Mouse (Mus musculus) myocyte (in vitro differentiated cells): ENCODE measurements around the gene Slc41a3. TPM values are rescaled to one million over a fixed set of nuclear protein-coding genes. Genes with fewer than 3 reads are reported as not detected.

Source experiments
- H3K27me3 ChIP-seq: one replicate; pipeline ENCODE4 v1.6.1; 2011; ENCODE audit not compliant: control insufficient read depth, insufficient read depth, insufficient read length
- H3K36me3 ChIP-seq: one replicate; pipeline ENCODE4 v1.6.1; 2011; ENCODE audit not compliant: control insufficient read depth, insufficient read depth
- H3K4me2 ChIP-seq: one replicate; pipeline ENCODE4 v1.6.1; 2011; ENCODE audit warnings: low read depth, control low read depth
- H3K4me3 ChIP-seq: one replicate; pipeline ENCODE4 v1.5.1; 2011; ENCODE audit warnings: mild to moderate bottlenecking, control low read depth, moderate library complexity
- H3K79me2 ChIP-seq: one replicate; pipeline ENCODE4 v1.6.1; 2011; ENCODE audit not compliant: control insufficient read depth, insufficient read depth
- H3ac ChIP-seq: one replicate; pipeline ENCODE4 v1.6.1; 2011; ENCODE audit not compliant: control insufficient read depth, insufficient read length
- CEBPB ChIP-seq: IDR thresholded peaks from 2 replicates; pipeline ENCODE4 v1.6.1; 2011; ENCODE audit warnings: mild to moderate bottlenecking, moderate library complexity; ENCODE audit not compliant: poor library complexity, insufficient read depth, severe bottlenecking
- E2F4 ChIP-seq: IDR thresholded peaks from one replicate; pipeline ENCODE4 v1.6.1; 2011; ENCODE audit warnings: mild to moderate bottlenecking, control low read depth, moderate library complexity; ENCODE audit not compliant: insufficient read depth
- MAX ChIP-seq: IDR thresholded peaks from one replicate; pipeline ENCODE4 v1.6.1; 2011; ENCODE audit warnings: low read depth, mild to moderate bottlenecking, control low read depth
- MYOD1 ChIP-seq, 3 experiments: IDR thresholded peaks; one replicate each; pipeline ENCODE4 v1.6.1; 2011; ENCODE audit warnings: control low read depth in 2 of 3, low read depth in 2 of 3, mild to moderate bottlenecking in 2 of 3, moderate library complexity in 1 of 3; ENCODE audit not compliant: insufficient read length in 2 of 3, control insufficient read depth in 1 of 3
- MYOG ChIP-seq, 3 experiments: IDR thresholded peaks; one replicate each; pipeline ENCODE4 v1.6.1; 2011; ENCODE audit warnings: control low read depth in 2 of 3, low read depth in 2 of 3, mild to moderate bottlenecking in 2 of 3; ENCODE audit not compliant: insufficient read length in 2 of 3, control insufficient read depth in 1 of 3, insufficient read depth in 1 of 3
- POLR2A ChIP-seq: IDR thresholded peaks from one replicate; pipeline ENCODE4 v1.6.1; 2011; ENCODE audit warnings: low read depth, mild to moderate bottlenecking, control low read depth, moderate library complexity; ENCODE audit not compliant: insufficient read length
- POLR2AphosphoS2 ChIP-seq: IDR thresholded peaks from one replicate; pipeline ENCODE4 v1.6.1; 2011; ENCODE audit warnings: low read depth, control low read depth; ENCODE audit not compliant: insufficient read length
- REST ChIP-seq: IDR thresholded peaks from one replicate; pipeline ENCODE4 v1.6.1; 2011; ENCODE audit warnings: mild to moderate bottlenecking, control low read depth, moderate library complexity; ENCODE audit not compliant: insufficient read depth, insufficient read length
- SRF ChIP-seq: IDR thresholded peaks from one replicate; pipeline ENCODE4 v1.6.1; 2011; ENCODE audit warnings: low read depth; ENCODE audit not compliant: control insufficient read depth, insufficient read length
- TCF12 ChIP-seq: IDR thresholded peaks from one replicate; pipeline ENCODE4 v1.6.1; 2011; ENCODE audit warnings: mild to moderate bottlenecking, control low read depth; ENCODE audit not compliant: poor library complexity, insufficient read depth, severe bottlenecking
- TCF3 ChIP-seq: IDR thresholded peaks from one replicate; pipeline ENCODE4 v1.6.1; 2011; ENCODE audit warnings: low read depth, control low read depth; ENCODE audit not compliant: insufficient read length
- USF1 ChIP-seq: IDR thresholded peaks from one replicate; pipeline ENCODE4 v1.6.1; 2011; ENCODE audit warnings: low read depth, mild to moderate bottlenecking, control low read depth, moderate library complexity
- polyA plus RNA-seq: library from polyadenylated mRNA; unstranded; fragments of >200 nt; fragmentation: generic; extraction: Trizol; gene quantifications from one replicate; pipeline ENCODE4 v1.2.1, GENCODE M21; 2012; ENCODE audit warnings: missing spikeins

The Slc41a3 gene
- polyA plus RNA-seq, 1 experiment: 2.5 TPM

GRCm38 (mm10) chr6:90635081-90635480 is 30.6 kb downstream of the Slc41a3 start:
- Histone ChIP-seq H3K36me3 (no peaks in the 10 kb centered on the region), H3K27me3 (no peaks in the 10 kb centered on the region), H3K79me2 (no peaks in the 10 kb centered on the region), H3K4me3 (no peak overlapping the region), H3ac (no peak overlapping the region), H3K4me2 (no peak overlapping the region)
- TF ChIP-seq REST: no peak
- TF ChIP-seq MYOD1 (IDR thresholded peaks at IDR 0.05; ENCODE audit: control insufficient read depth in 1 of 3, insufficient read length in 2 of 3, low read depth in 2 of 3): no peak
- TF ChIP-seq MAX: no peak
- TF ChIP-seq SRF: no peak
- TF ChIP-seq USF1: no peak
- TF ChIP-seq E2F4: no peak
- TF ChIP-seq POLR2AphosphoS2: no peak
- TF ChIP-seq POLR2A: no peak
- no peak for TF ChIP-seq TCF12
- TF ChIP-seq CEBPB: no peak
- TF ChIP-seq TCF3: no peak
- TF ChIP-seq MYOG (IDR thresholded peaks at IDR 0.05; ENCODE audit: control insufficient read depth in 1 of 3, insufficient read depth in 1 of 3, insufficient read length in 2 of 3, low read depth in 2 of 3): no peak

GRCm38 (mm10) chr6:90635611-90636010 is 31.1 kb downstream of the Slc41a3 start:
- H3ac ChIP-seq: no peak overlapping the region
- TF ChIP-seq TCF12 (no peak), MAX (no peak), SRF (no peak), MYOG (IDR thresholded peaks at IDR 0.05; ENCODE audit: control insufficient read depth in 1 of 3, insufficient read depth in 1 of 3, insufficient read length in 2 of 3, low read depth in 2 of 3) (no peak), POLR2AphosphoS2 (no peak), MYOD1 (IDR thresholded peaks at IDR 0.05; ENCODE audit: control insufficient read depth in 1 of 3, insufficient read length in 2 of 3, low read depth in 2 of 3) (no peak), E2F4 (no peak), CEBPB (no peak), TCF3 (no peak), POLR2A (no peak), USF1 (no peak), REST (no peak)
- H3K27me3 ChIP-seq: no peaks in the 10 kb centered on the region
- no peak overlapping the region for H3K4me2 ChIP-seq
- no peaks in the 10 kb centered on the region for H3K36me3 ChIP-seq
- H3K79me2 ChIP-seq: no peaks in the 10 kb centered on the region
- no peak overlapping the region for H3K4me3 ChIP-seq

- TF ChIP-seq TCF12 (no peak), CEBPB (no peak)
- H3K79me2 ChIP-seq: no peaks in the 10 kb centered on the region
- H3K27me3 ChIP-seq: peaks cover 17% of the 10 kb centered on the region
- no peak overlapping the region for H3K4me2 ChIP-seq
- no peak overlapping the region for H3ac ChIP-seq
- H3K4me3 ChIP-seq: no peak overlapping the region
- no peaks in the 10 kb centered on the region for H3K36me3 ChIP-seq
These were observed 38.5 kb downstream of the Slc41a3 start for GRCm38 (mm10) chr6:90643057-90643456.

GRCm38 (mm10) chr6:90644965-90645364 is 40.4 kb downstream of the Slc41a3 start:
- no peaks in the 10 kb centered on the region for H3K36me3 ChIP-seq
- peaks cover 17% of the 10 kb centered on the region for H3K27me3 ChIP-seq
- no peak overlapping the region for H3ac ChIP-seq
- no peak for TF ChIP-seq POLR2AphosphoS2
- no peak for TF ChIP-seq TCF12
- TF ChIP-seq TCF3: no peak
- TF ChIP-seq CEBPB: no peak
- no peak for TF ChIP-seq MYOD1 (IDR thresholded peaks at IDR 0.05; ENCODE audit: control insufficient read depth in 1 of 3, insufficient read length in 2 of 3, low read depth in 2 of 3)
- no peak for TF ChIP-seq E2F4
- no peak for TF ChIP-seq POLR2A
- no peak for TF ChIP-seq REST
- TF ChIP-seq SRF: no peak
- TF ChIP-seq USF1: no peak
- TF ChIP-seq MYOG (IDR thresholded peaks at IDR 0.05; ENCODE audit: control insufficient read depth in 1 of 3, insufficient read depth in 1 of 3, insufficient read length in 2 of 3, low read depth in 2 of 3): no peak
- no peak for TF ChIP-seq MAX
- H3K79me2 ChIP-seq: no peaks in the 10 kb centered on the region
- H3K4me3 ChIP-seq: no peak overlapping the region
- no peak overlapping the region for H3K4me2 ChIP-seq

GRCm38 (mm10) chr6:90648391-90648790 is 43.9 kb downstream of the Slc41a3 start:
- no peaks in the 10 kb centered on the region for H3K36me3 ChIP-seq

More at GRCm38 (mm10) chr6:90648391-90648790, 43.9 kb downstream of the Slc41a3 start:
- Histone ChIP-seq H3K27me3 (peaks cover 17% of the 10 kb centered on the region), H3K79me2 (no peaks in the 10 kb centered on the region), H3ac (no peak overlapping the region), H3K4me3 (no peak overlapping the region), H3K4me2 (no peak overlapping the region)
- no peak for TF ChIP-seq TCF12
- no peak for TF ChIP-seq MYOG (IDR thresholded peaks at IDR 0.05; ENCODE audit: control insufficient read depth in 1 of 3, insufficient read depth in 1 of 3, insufficient read length in 2 of 3, low read depth in 2 of 3)
- TF ChIP-seq CEBPB: no peak
- no peak for TF ChIP-seq POLR2A
- TF ChIP-seq USF1: no peak
- TF ChIP-seq TCF3: no peak
- TF ChIP-seq SRF: no peak
- no peak for TF ChIP-seq MYOD1 (IDR thresholded peaks at IDR 0.05; ENCODE audit: control insufficient read depth in 1 of 3, insufficient read length in 2 of 3, low read depth in 2 of 3)
- TF ChIP-seq REST: no peak
- TF ChIP-seq POLR2AphosphoS2: no peak
- TF ChIP-seq E2F4: no peak
- no peak for TF ChIP-seq MAX
